Comparison of ENCODE assay signal across 9 mouse cellular contexts in the genomic region with DNA sequence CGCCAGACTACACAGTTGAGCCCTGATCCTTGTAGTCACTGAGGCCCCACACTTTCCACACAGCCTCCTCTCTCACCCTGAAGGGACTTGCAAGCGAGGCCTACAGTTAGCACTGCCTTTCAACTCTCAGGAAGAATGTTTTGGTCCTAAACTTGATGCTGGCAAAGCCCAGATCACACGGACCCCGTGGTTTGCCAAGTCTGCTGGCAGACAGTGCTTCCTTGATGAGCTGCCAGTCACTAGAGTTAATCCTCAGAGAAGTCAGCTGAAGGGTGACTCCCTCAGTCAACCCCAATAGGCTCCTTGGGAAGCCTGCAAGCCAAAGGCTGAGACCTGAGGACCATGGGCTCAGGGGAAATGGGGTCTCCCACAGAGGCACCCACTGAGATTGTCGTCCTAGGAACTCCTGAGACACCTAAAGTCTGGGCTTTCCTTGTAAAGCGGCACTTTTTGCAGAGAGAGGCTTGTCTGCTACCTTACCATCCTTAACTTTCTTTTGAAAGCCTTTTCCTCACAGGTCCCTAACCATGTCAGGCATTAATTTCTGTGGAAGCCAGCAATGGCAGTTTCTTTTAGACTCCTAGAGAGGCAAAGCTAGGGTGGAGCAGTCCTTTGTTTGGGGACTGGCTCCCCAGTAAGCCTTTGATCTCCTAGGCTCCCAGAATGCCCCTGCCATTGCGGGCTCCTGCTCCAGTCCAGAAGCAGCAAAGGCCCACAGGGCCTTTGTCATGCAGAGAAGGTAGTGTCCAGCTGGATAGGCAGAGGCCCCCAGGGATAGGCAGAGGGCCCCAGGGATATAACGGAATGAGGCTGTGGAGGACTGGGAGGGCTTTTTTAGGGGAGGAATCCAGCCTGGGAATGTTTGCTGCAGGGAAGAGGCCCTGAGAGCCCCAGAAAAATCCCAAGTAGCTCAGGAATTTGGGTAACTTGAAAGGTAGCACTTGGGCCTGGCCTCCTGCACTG. TPM values are rescaled to one million over a fixed set of nuclear protein-coding genes. Genes with fewer than 3 reads are reported as not detected.
A peak's percentile ranks its signal among the peaks of the same experiment; 100 is the strongest.
DNase-seq lines count a peak whose midpoint lies in the region; ATAC-seq and TF ChIP-seq lines count a peak whose summit lies in the region.
"Had no signal": no experiment of that assay in that cellular context is flagged by ENCODE, and none has a peak within 500 bp of the region (broad histone marks: within the 10 kb centered on the region; RNA-seq: fewer than 3 reads in every experiment).

No protein-coding gene starts in this region.

- H3K4me1 ChIP-seq in kidney, adult 2 months (ENCODE audit: control insufficient read depth, insufficient read depth, low read length): no peaks in the 10 kb centered on the region
- no peaks in the 10 kb centered on the region for H3K4me1 ChIP-seq in kidney, embryonic 14.5 days (ENCODE audit: control insufficient read depth, insufficient read depth, low read length)
- peaks cover 4% of the 10 kb centered on the region; the same call in 1 of the 2 replicates for H3K4me1 ChIP-seq in limb, embryonic 14.5 days (ENCODE audit: control insufficient read depth, insufficient read depth, low read length)

- intact Hi-C loops in gastrocnemius, postnatal 14 days (cut with DNase I; ENCODE audit: low total_unique reads): no loop called here

- H3K4me3 ChIP-seq in kidney, adult 2 months (ENCODE audit: insufficient read depth, low read depth, low read length): no peak overlapping the region
- H3K4me3 ChIP-seq in kidney, embryonic 14.5 days (ENCODE audit: low read length): no peak overlapping the region
- H3K4me3 ChIP-seq in limb, embryonic 14.5 days (replicated peaks; ENCODE audit: low read length): no peak overlapping the region
- H3K4me3 ChIP-seq: stomach, embryonic 15.5 days had no signal

- no peak for TF ChIP-seq POLR2A in kidney, adult 2 months (IDR thresholded peaks at IDR 0.05; ENCODE audit: low read depth, low read length)
- TF ChIP-seq POLR2A in limb, embryonic 14.5 days (IDR thresholded peaks at IDR 0.05; ENCODE audit: borderline replicate concordance, extremely low read depth, insufficient read depth, insufficient read length): no peak

- no peak overlapping the region for H3K27ac ChIP-seq in kidney, adult 2 months (ENCODE audit: insufficient read depth, low read depth, low read length)
- no peak overlapping the region for H3K27ac ChIP-seq in kidney, embryonic 14.5 days (ENCODE audit: low read depth, low read length)
- H3K27ac ChIP-seq in limb, embryonic 14.5 days (replicated peaks; ENCODE audit: low read depth, low read length): peak overlapping the region; percentile 11; the same call in 1 of the 2 replicates
- H3K27ac ChIP-seq: stomach, embryonic 15.5 days had no signal

- H3K9ac ChIP-seq in kidney, embryonic 14.5 days (ENCODE audit: low read depth, low read length): no peak overlapping the region
- no peak overlapping the region for H3K9ac ChIP-seq in limb, embryonic 14.5 days (ENCODE audit: low read depth, low read length, severe bottlenecking)
- H3K9ac ChIP-seq: stomach, embryonic 15.5 days had no signal

- H3K4me2 ChIP-seq in kidney, embryonic 14.5 days (replicated peaks; ENCODE audit: low read depth, low read length): no peak overlapping the region
- H3K4me2 ChIP-seq in limb, embryonic 14.5 days (replicated peaks; ENCODE audit: low read depth, low read length, severe bottlenecking): no peak overlapping the region
- H3K4me2 ChIP-seq: stomach, embryonic 15.5 days had no signal

- no peaks in the 10 kb centered on the region for H3K36me3 ChIP-seq in kidney, adult 2 months (ENCODE audit: control insufficient read depth, insufficient read depth, low read length)
- H3K36me3 ChIP-seq in kidney, embryonic 14.5 days (ENCODE audit: control insufficient read depth, insufficient read depth, low read length): peaks cover 39% of the 10 kb centered on the region
- 0 out of 2 replicates have a peak, but pooled peaks cover 3% of the 10 kb centered on the region for H3K36me3 ChIP-seq in limb, embryonic 14.5 days (ENCODE audit: control insufficient read depth, insufficient read depth, low read length)
- H3K36me3 ChIP-seq: stomach, embryonic 15.5 days had no signal

- no peaks in the 10 kb centered on the region for H3K9me3 ChIP-seq in kidney, embryonic 14.5 days (ENCODE audit: control insufficient read depth, low read length)
- no peaks in the 10 kb centered on the region for H3K9me3 ChIP-seq in limb, embryonic 14.5 days (ENCODE audit: control insufficient read depth, low read length)
- H3K9me3 ChIP-seq: stomach, embryonic 15.5 days had no signal

- 72% methylated on average over 8 of the region's 8 CpGs for WGBS in kidney, adult 2 months
- whole genome bisulfite sequencing in kidney, embryonic 14.5 days: 57% methylated on average over 8 of the region's 8 CpGs
- 49% methylated on average over 8 of the region's 8 CpGs for WGBS in limb, embryonic 14.5 days

- no peak for TF ChIP-seq CTCF in kidney, adult 2 months (conservative IDR thresholded peaks at IDR 0.05; ENCODE audit: insufficient read depth, insufficient read length, low read depth, low read length)

- DNase-seq in kidney, adult 2 months: peak; percentile 48
- DNase-seq in brain, adult 2 months (ENCODE audit: low read depth, low spot score): peak; percentile 21
- peak; percentile 43 for DNase-seq in gastrocnemius, postnatal 14 days
- DNase-seq in limb, embryonic 14.5 days (ENCODE audit: low spot score): peak; percentile 26
- no peak for DNase-seq in thymus, postnatal 0 days (ENCODE audit: low spot score)
- no peak for DNase-seq in testis, postnatal 10 days (ENCODE audit: low spot score)
- DNase-seq in cerebellum, adult 8-10 months: no peak

- no peaks in the 10 kb centered on the region for H3K27me3 ChIP-seq in kidney, adult 2 months (replicated peaks; ENCODE audit: control insufficient read depth, insufficient read depth, low read length)
- no peaks in the 10 kb centered on the region for H3K27me3 ChIP-seq in kidney, embryonic 14.5 days (ENCODE audit: control insufficient read depth, insufficient read depth, low read length)
- H3K27me3 ChIP-seq in limb, embryonic 14.5 days (ENCODE audit: control insufficient read depth, insufficient read depth, low read length): no peaks in the 10 kb centered on the region
- H3K27me3 ChIP-seq: stomach, embryonic 15.5 days had no signal

- ATAC-seq in kidney, embryonic 14.5 days (ENCODE audit: low FRiP score, low TSS enrichment): no peak
- ATAC-seq in limb, embryonic 14.5 days (ENCODE audit: low FRiP score, low read depth): peak; percentile 52

RNA-seq across cellular contexts. Expression of a gene that starts 44.4 kb away (rescaled TPM):
- 10.6 and 10.8 TPM in 2 replicates for polyA plus RNA-seq in kidney, adult 2 months (2012; rRNA removed)
- 7.5 and 18.4 TPM in 2 replicates for polyA plus RNA-seq in kidney, embryonic 14.5 days (2014; fragmentation: Nextera tagmentation; extraction: Ambion mirVana)
- total RNA-seq in gastrocnemius, postnatal 14 days (2021): 10 to 100 TPM in 1 of 2 experiments, 1 to 10 TPM in 1; 9.6 to 10.1 TPM
- polyA plus RNA-seq in limb, embryonic 14.5 days (2012; rRNA removed): 13.2 and 14.6 TPM in 2 replicates
- polyA plus RNA-seq in limb, embryonic 14.5 days (2014; fragmentation: Nextera tagmentation; extraction: Ambion mirVana): 12.8 and 13.8 TPM in 2 replicates
- 13.5 and 15.0 TPM in 2 replicates for polyA plus RNA-seq in thymus, postnatal 0 days (2015; fragmentation: Nextera tagmentation; extraction: Ambion mirVana)

Comparison
In these comparisons a context has a peak if more than half of its experiments do, and no peak if none do; other contexts are left out.
1. DNase-seq: peak in kidney, adult 2 months (single experiment), brain, adult 2 months (single experiment), gastrocnemius, postnatal 14 days (single experiment) and limb, embryonic 14.5 days (single experiment); none in thymus, postnatal 0 days (single experiment), testis, postnatal 10 days (single experiment) and cerebellum, adult 8-10 months (single experiment).